Mouse (Mus musculus) R1 (cell line): ENCODE measurements at regions not wholly inside any gene's neighbourhood (a gene's known extent, or its start where the extent isn't known, plus 50 kb on each side); places are given as distances from the start of the nearest gene placed in this dataset.
A peak's percentile ranks its signal among the peaks of the same experiment; 100 is the strongest.
"Not testable (repeated sequence)": the region's sequence is repeated elsewhere in the genome, so short reads cannot be mapped to it uniquely, and the experiment has no call there.

Experiments
- DNase-seq: peaks from one replicate; pipeline ENCODE4 v3.0.0-alpha.2; 2018; ENCODE audit warnings: low read depth, low spot score

DNA sequence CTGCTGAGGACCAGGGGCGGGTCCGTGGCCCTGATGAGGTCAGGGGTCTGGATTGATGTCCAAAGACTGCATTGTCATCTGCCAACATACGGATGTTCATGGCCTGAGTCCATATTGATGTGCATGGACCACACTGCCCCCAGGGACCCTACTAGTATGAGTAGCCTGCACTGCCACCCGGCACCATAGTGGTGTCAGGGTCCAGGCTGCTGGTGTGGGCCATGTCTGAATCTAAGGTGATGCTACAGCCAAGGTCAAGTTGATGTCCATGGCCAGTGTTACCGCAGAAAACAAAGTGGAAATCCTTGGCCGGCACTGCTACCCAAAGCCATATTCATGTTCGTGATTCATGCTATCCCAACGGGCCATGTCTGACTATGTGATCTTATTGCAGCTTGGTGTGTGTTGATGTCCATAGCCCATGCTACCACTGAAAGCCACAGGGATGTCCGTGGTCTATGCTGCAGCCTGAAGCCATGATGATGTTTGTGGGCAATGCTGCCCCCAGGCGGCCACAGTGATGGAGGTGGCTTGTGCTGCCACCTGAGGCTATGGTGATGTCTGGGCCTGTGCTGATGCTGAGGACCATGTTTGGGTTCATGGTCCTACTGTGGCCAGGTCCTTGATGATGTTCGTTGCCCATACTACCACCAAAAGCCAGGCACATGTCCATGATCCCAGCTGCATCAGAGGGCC is 130.5 kb downstream of the Iqub start:
- peak; percentile 53 for DNase-seq

DNA sequence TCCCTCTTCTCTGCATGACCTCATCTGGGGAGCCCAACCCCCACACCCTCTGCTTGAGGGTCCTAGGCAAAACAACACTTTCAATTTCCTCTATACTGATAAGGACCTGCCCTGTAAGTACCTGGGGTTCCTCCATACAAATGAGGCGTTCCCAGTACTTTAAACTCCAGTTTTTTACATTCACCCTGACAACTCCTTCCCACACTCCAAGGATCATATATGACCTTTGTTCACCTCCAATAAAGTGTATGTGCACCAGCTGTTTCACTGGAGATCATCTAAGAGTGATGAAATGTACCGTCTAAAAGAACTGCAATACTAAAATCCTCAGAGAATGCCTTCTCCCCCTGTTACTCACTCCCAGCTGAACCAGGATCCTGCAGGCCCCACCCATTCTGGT is 135.0 kb downstream of the Iqub start:
- DNase-seq, result no peak

- no peak for DNase-seq
Observed at GRCm38 (mm10) chr6:24376728-24377127, 138.1 kb downstream of the Iqub start.

DNA sequence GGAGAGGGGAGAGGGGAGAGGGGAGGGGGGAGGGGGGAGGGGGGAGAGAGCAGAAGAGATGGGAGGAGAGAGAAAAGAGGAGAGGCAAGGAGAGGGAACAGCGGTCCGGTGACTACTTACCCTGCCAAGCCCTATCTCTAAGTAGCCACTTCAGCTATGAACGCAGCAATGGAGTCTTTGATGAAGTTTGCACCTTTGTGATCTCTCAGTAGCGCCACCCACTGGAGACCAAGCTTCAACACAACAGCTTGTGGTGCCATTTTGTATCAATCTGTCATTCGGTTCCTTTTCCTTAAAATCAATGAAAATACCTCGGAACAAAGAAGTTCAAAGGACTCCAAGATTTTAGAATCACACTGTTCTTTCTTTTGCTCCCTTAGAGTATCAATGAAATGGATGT is 141.7 kb downstream of the Iqub start:
- DNase-seq, result peak; percentile 66

GRCm38 (mm10) chr6:24371680-24372079 is 143.2 kb downstream of the Iqub start:
- DNase-seq, result no peak

- peak; percentile 75 for DNase-seq
Observed at GRCm38 (mm10) chr6:24350882-24351281, 164.0 kb downstream of the Iqub start.

DNA sequence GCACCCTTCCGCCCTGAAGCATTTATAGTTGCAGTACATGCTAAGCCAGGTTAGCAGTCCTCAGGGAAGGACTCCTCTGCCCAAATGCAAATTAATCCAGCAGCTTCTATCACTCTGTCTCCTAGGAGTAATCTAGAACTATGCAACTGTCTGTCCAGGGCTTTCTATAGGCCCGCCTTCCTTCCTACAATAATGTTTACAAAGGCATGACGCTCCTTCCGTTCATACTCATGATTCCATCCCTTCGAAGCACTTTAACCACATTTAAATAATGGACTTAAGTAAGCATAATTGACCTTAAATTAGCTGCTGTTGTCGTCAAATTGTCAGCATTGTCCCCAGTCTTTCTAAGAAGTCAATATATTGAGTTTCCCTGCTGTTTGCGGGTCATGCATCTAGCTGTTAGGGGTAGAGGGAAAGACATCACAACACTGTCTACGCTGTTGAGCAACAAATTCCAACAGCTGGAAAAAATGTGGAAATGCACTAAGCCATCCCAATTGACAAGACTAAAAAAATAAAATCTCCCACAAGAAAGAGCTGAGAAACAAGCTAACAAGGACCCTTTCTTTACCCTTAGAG is 166.3 kb downstream of the Iqub start:
- DNase-seq, result no peak

DNA sequence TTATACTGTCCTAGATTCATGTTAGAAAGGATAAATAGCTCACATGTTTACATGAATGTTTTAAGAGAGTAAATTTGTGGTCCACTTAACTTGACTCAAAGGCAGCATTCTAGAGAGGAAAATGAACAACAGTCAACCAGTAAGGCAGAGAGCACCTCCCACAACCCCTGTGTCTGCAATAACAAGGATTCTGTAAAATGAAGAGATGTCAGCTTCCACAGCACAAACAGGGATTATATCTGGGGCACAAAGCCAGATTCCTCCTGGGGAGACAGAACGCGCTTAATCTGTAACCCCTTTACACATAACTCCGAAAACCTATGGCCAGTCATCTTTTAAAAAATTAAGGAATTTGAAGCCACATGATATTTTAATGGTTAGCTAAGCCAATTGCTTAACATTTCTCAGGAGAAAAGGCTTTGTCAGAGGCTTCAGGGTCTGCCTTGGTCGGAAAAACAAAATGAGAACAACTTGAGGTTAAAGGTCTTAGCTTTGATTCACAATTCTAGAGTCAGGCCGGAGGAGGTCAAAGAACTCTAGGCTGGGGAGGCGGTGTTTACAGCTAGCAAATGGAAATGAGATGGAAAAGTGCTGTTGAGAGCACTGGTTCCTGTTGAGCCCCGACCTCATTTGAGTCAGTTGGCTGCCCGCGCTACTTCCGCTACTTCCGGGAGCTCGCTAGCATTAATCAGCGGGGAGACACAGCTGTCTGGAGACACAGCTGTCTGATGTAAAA is 167.0 kb downstream of the Iqub start:
- DNase-seq, result peak; percentile 85

- DNase-seq, result peak; percentile 94
Observed at GRCm38 (mm10) chr6:24342471-24342870, 172.4 kb downstream of the Iqub start.

DNA sequence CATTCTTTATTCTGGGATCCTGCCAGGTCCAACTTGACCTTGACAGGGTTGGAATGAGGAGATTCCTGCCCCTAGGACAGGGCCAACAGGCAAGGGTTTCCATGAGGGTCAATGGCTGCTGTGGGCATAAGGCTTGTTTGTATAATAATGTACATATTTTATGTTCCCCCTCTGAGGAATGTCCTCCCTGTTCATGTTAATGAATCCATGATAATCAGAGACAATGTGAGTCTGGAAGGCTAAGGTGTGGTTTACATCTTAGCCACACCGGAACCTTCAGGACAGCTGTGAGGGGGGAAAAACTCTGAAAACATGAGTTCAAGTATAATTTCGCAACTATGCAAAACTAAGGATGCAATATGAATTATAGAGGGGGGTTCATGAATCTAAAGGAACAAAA is 172.8 kb downstream of the Iqub start:
- DNase-seq, result peak; percentile 87

DNA sequence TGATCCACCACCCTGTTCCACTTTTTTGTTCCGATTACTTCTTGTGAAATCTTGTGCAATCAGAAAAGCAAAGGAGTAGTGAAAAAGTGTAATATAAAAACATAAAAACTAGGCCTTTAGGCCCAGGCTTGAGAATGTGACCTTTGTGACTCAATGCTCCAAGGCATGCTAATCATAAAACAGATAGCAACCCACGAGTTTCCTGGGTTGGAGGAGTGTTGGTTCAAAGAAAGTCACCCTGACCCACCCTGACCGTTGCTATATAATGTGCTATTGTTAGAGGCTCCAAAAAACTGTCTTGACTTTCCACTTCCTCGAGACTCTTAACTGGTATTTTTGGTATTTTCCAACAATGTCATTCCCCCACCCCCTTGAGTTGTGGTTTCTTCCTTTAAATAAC is 172.2 kb upstream of the Slc13a1 start:
- DNase-seq, result not testable (repeated sequence)

DNA sequence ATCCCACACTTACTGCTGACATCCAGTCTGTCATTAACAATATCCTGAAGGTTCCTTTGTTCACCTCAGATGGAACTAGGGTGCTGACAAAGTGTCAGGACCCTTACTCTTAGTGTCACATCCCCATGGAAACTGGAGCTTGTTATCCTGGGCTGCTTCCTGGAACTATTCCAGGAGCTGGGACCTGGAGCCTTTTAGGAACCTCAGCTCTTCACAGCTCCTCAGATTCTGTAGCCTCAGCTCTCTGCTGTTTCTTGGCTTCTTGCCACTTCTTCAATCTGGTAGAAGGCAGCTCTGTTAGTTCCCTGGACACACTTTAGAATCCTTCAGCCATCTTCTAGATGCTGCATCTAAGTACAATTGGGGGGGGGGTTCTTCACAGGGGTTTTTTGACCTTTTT is 157.3 kb upstream of the Slc13a1 start:
- DNase-seq, result no peak

DNA sequence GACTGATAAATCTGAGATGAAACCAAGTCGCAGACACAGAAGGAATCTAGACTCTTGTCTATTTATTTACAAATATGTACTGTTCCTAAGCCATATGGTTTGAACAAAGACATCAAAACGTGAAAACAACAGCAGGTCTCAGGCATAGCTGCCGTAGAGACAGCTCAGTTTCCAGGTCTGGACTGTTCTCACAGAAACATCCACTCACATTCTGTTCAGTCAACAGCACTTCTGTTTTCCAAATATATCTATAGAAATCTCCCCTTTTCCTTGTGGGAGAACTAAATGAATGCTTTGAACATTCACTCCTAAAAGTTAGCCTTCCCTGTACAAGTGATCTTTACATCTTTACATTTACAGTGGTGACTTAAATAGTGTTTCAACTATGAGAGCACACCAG is 156.8 kb upstream of the Slc13a1 start:
- DNase-seq, result no peak

DNA sequence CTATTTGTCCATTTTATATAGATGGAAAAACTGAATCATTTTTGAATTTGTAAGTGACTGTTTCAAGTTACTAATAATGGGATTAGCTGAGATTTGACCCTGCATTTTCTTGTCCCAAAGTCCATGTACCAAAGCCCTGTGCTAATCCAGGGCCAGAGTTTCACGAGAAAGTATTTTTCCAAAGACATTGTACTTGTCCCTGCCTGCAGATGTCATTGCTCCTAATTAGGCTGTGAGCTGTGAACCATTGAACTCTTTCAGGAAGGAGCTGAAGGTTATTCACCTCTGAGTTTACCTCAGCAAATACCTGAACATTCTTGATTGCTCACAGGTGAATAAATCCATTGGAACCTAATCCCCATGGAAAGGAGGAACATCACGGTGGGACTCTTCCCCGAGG is 154.5 kb upstream of the Slc13a1 start:
- DNase-seq, result no peak

- no peak for DNase-seq
Observed at GRCm38 (mm10) chr6:24318862-24319261, 151.0 kb upstream of the Slc13a1 start.

DNA sequence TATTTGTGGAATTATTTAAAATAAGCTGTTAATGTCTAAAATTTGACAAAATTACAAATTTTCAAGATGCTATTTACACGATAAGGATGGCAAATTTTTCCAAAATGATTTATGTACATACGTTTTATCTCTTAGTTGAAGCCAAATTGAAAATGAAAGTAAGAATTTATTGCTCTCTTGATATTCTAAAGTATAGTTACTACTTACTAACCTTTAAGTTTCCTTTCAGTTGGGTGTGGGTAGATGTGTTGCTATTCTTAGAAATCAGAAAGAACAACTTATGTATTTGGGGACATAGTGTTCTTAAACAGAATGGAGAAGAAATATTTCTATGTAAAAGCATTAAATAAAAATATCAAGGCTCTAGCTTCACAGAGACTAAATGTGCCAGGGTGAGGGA is 142.8 kb upstream of the Slc13a1 start:
- DNase-seq, result no peak

DNA sequence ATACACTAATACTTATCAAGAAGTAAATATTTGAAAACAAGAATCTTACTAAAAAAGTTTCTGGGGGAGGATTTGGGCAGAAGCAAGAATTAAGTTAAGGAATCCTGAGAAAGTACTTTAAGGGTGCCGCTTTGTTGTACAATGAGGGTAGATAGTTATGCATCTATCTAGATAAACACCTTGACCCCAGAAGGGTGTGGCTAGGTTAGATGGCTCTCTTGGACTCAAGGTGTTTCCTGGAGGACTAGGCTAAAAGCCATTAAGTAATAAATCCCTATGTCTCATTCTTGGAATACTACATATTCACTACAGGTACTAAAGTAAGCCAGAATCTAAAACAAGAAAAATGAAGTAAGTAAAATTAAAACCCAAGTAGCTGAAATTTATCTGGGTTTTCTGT is 141.9 kb upstream of the Slc13a1 start:
- no peak for DNase-seq

- DNase-seq, result no peak
Observed at GRCm38 (mm10) chr6:24301681-24302080, 133.8 kb upstream of the Slc13a1 start.

GRCm38 (mm10) chr6:24301146-24301545 is 133.3 kb upstream of the Slc13a1 start:
- no peak for DNase-seq

- DNase-seq, result no peak
Observed at GRCm38 (mm10) chr6:24298562-24299212, 130.8 kb upstream of the Slc13a1 start.

GRCm38 (mm10) chr6:24288757-24289156 is 120.9 kb upstream of the Slc13a1 start:
- not testable (repeated sequence) for DNase-seq

GRCm38 (mm10) chr6:24272821-24273220 is 104.9 kb upstream of the Slc13a1 start:
- no peak for DNase-seq
